Mouse (Mus musculus): Measurements from ENCODE around the gene Tepsin. TPM values are rescaled to one million over a fixed set of nuclear protein-coding genes. Genes with fewer than 3 reads are reported as not detected.

Gene Tepsin
- polyA plus RNA-seq, 1 experiment from 2014 or later, result 7.2 TPM

DNA sequence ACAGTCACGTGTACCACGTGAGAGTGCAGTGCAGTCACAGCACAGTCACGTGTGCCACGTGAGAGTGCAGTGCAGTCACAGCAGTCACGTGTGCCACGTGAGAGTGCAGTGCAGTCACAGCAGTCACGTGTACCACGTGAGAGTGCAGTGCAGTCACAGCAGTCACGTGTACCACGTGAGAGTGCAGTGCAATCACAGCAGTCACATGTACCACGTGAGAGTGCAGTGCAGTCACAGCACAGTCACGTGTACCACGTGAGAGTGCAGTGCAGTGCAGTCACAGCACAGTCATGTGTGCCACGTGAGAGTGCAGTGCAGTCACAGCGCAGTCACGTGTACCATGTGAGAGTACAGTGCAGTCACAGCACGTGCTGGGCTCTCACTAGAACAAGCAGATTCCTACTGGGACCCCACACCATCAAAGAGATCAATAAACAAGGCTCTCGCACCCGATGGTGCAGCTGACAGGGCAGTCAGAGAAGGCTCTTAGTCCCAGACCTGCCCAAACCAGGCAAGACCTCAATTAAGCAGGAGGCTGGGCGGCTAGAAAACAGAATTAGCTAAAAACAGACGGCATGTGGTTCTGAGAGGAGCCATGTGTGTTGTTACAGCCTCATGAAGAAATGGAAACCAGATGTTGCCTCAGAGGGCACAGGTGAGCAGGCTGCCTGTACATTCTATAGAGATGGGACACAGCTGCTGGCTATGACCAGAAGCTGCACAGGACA lies 16.1 kb upstream of the Tepsin start:
- Histone ChIP-seq H3K9ac (ENCODE audit: low read depth, low read length) (no peak overlapping the region), H3K4me3 (ENCODE audit: low read depth, low read length) (no peak overlapping the region), H3K36me3 (ENCODE audit: control insufficient read depth, insufficient read depth) (peaks cover 12% of the 10 kb centered on the region), H3K27ac (ENCODE audit: low read length) (no peak overlapping the region), H3K27me3 (ENCODE audit: control insufficient read depth, insufficient read depth, low read depth, low read length) (no peaks in the 10 kb centered on the region), H3K4me2 (ENCODE audit: low read depth, low read length) (no peak overlapping the region), H3K4me1 (ENCODE audit: control insufficient read depth, low read depth, low read length) (no peaks in the 10 kb centered on the region), H3K9me3 (replicated peaks; ENCODE audit: control insufficient read depth, low read length) (no peaks in the 10 kb centered on the region)
- 85% methylated on average over 21 of the region's 21 CpGs for WGBS (ENCODE audit: insufficient replicate concordance)
- no peak for ATAC-seq (ENCODE audit: low read depth)

DNA sequence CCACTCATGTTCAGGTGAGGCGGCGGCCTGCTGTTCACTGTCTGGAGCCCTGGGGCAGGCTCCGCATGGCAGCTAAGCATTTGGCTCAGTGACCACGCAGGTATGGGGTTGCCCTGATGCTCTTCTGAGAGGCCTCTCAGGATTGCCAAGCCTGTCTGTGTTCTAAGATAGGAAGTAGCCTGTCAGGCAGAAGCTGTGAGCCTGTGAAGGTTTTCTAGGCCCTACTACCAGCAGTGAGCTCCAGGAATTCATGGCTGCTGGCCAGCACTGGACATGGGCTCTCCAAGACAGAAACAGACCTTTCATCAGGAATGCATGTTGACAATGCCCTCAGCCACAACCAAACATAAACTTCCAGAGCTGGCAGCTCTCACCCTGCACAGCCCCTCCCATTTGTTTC lies 13.6 kb upstream of the Tepsin start:
- Histone ChIP-seq H3K9me3 (replicated peaks; ENCODE audit: control insufficient read depth, low read length) (no peaks in the 10 kb centered on the region), H3K4me1 (ENCODE audit: control insufficient read depth, low read depth, low read length) (no peaks in the 10 kb centered on the region), H3K4me3 (ENCODE audit: low read depth, low read length) (no peak overlapping the region), H3K27ac (ENCODE audit: low read length) (no peak overlapping the region), H3K36me3 (ENCODE audit: control insufficient read depth, insufficient read depth) (peaks cover 18% of the 10 kb centered on the region), H3K27me3 (ENCODE audit: control insufficient read depth, insufficient read depth, low read depth, low read length) (no peaks in the 10 kb centered on the region), H3K4me2 (ENCODE audit: low read depth, low read length) (no peak overlapping the region), H3K9ac (ENCODE audit: low read depth, low read length) (no peak overlapping the region)
- 82% methylated on average over 4 of the region's 4 CpGs for WGBS (ENCODE audit: insufficient replicate concordance)
- no peak for ATAC-seq (ENCODE audit: low read depth)

DNA sequence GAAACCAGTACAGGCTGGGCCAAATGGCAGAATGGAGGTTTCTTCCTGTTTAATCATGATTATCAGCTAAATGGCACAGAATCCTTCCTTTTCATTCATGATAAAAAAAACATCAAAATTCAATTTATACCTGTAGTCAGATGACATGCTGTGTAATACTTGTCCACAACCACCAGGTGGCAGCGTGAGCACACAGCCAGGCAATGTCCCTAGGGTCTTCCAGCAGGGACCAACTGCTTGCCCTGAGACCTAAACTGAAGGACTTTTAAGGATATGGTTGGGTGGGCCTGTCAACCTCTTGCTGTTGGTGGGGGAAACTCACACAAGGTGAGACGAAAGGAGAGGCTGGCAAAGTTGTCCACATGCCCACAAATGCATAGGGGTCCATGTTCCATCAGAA lies 12.5 kb upstream of the Tepsin start:
- Histone ChIP-seq H3K27ac (ENCODE audit: low read length) (no peak overlapping the region), H3K9me3 (replicated peaks; ENCODE audit: control insufficient read depth, low read length) (no peaks in the 10 kb centered on the region), H3K9ac (ENCODE audit: low read depth, low read length) (no peak overlapping the region), H3K4me3 (ENCODE audit: low read depth, low read length) (no peak overlapping the region), H3K4me1 (ENCODE audit: control insufficient read depth, low read depth, low read length) (no peaks in the 10 kb centered on the region), H3K4me2 (ENCODE audit: low read depth, low read length) (no peak overlapping the region), H3K27me3 (ENCODE audit: control insufficient read depth, insufficient read depth, low read depth, low read length) (no peaks in the 10 kb centered on the region), H3K36me3 (ENCODE audit: control insufficient read depth, insufficient read depth) (peaks cover 18% of the 10 kb centered on the region)
- WGBS (ENCODE audit: insufficient replicate concordance), result 14% methylated on average over 2 of the region's 2 CpGs
- ATAC-seq (ENCODE audit: low read depth), result no peak

DNA sequence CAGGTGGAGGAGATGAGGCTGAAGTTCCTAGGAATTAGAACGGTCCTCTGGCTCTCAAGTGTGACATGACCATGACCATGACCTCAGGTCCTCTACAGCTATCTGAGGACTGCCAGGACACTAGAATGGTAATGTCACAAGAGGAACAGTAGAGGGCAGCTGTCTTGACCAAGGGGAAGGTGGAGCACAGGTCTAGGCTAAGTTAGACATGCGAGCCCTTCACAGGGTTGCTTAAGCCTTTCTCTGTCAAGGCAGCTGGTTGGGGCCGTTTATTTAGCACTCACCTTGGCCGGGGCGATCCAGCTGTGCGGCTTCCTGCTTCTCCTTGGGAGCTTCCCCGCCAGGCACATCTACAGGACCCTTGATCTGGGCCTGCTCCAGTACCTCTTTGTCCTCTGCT lies 12.0 kb upstream of the Tepsin start:
- 78% methylated on average over 7 of the region's 7 CpGs for WGBS (ENCODE audit: insufficient replicate concordance)
- no peaks in the 10 kb centered on the region for H3K27me3 ChIP-seq (ENCODE audit: control insufficient read depth, insufficient read depth, low read depth, low read length)
- peaks cover 21% of the 10 kb centered on the region for H3K36me3 ChIP-seq (ENCODE audit: control insufficient read depth, insufficient read depth)
- H3K4me2 ChIP-seq (ENCODE audit: low read depth, low read length), result no peak overlapping the region
- no peak overlapping the region for H3K27ac ChIP-seq (ENCODE audit: low read length)
- no peak overlapping the region for H3K9ac ChIP-seq (ENCODE audit: low read depth, low read length)
- no peaks in the 10 kb centered on the region for H3K4me1 ChIP-seq (ENCODE audit: control insufficient read depth, low read depth, low read length)
- H3K9me3 ChIP-seq (replicated peaks; ENCODE audit: control insufficient read depth, low read length), result no peaks in the 10 kb centered on the region
- no peak for ATAC-seq (ENCODE audit: low read depth)
- no peak overlapping the region for H3K4me3 ChIP-seq (ENCODE audit: low read depth, low read length)

DNA sequence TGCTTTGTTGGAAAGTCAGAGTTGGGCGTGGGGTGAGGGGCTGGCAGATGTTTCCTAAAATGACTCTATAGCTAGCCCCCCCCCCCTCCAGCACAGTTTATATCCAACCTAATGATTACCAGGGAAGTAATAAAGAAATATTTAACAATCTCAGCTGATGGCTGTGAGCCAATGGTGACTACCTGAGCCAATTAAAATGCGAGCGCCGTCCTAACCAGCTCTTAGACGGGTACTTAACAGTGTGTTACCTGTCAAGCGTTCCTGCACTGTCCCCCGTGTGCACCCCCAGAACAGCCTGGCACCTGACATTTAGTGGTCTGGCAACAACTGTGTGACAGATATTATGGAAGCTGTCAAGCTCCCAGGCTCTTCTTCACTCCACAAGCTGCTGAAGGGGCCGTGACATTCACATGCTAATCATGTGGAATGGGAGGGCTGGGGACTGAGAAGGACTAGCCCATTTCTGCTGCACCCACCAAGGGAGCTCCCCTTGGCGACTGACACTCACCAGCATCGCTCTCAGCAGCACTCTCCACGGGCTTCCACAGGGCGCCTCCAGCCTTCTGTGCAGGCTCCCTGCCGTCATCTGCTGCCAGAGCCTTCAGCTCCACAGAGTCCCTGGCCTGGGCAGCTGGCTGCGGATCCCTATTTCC lies 11.2 kb upstream of the Tepsin start:
- 78% methylated on average over 14 of the region's 14 CpGs for WGBS (ENCODE audit: insufficient replicate concordance)
- ATAC-seq (ENCODE audit: low read depth), result no peak
- Histone ChIP-seq H3K27me3 (ENCODE audit: control insufficient read depth, insufficient read depth, low read depth, low read length) (no peaks in the 10 kb centered on the region), H3K4me3 (ENCODE audit: low read depth, low read length) (no peak overlapping the region), H3K27ac (ENCODE audit: low read length) (no peak overlapping the region), H3K9me3 (replicated peaks; ENCODE audit: control insufficient read depth, low read length) (no peaks in the 10 kb centered on the region), H3K4me2 (ENCODE audit: low read depth, low read length) (no peak overlapping the region), H3K36me3 (ENCODE audit: control insufficient read depth, insufficient read depth) (peaks cover 26% of the 10 kb centered on the region), H3K4me1 (ENCODE audit: control insufficient read depth, low read depth, low read length) (no peaks in the 10 kb centered on the region), H3K9ac (ENCODE audit: low read depth, low read length) (no peak overlapping the region)

DNA sequence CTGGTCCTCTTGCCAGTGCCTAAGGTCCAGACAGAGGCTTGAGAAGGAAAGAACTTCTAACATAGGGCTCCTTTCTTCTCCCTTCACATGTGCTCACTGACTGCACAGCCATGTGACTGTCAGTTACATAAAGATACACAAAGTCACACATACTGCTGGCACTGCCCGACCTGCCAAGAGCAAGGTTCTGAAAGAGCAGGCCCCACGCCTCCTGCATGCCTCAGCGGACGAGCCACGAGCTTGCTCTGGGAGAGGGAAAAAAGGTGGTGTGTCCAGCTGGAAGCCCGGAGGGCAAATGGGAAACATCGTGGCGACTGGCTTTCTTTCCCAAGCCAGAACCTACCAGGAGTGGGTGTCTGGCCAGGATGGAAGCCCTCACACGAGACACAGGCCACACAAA lies 9.3 kb upstream of the Tepsin start:
- Histone ChIP-seq H3K4me3 (ENCODE audit: low read depth, low read length) (no peak overlapping the region), H3K36me3 (ENCODE audit: control insufficient read depth, insufficient read depth) (peaks cover 28% of the 10 kb centered on the region), H3K9ac (ENCODE audit: low read depth, low read length) (no peak overlapping the region), H3K9me3 (replicated peaks; ENCODE audit: control insufficient read depth, low read length) (no peaks in the 10 kb centered on the region), H3K4me1 (ENCODE audit: control insufficient read depth, low read depth, low read length) (no peaks in the 10 kb centered on the region; the same call in 1 of the 2 replicates), H3K4me2 (ENCODE audit: low read depth, low read length) (no peak overlapping the region), H3K27me3 (ENCODE audit: control insufficient read depth, insufficient read depth, low read depth, low read length) (no peaks in the 10 kb centered on the region), H3K27ac (ENCODE audit: low read length) (no peak overlapping the region)
- ATAC-seq (ENCODE audit: low read depth), result no peak
- 78% methylated on average over 9 of the region's 9 CpGs for WGBS (ENCODE audit: insufficient replicate concordance)

DNA sequence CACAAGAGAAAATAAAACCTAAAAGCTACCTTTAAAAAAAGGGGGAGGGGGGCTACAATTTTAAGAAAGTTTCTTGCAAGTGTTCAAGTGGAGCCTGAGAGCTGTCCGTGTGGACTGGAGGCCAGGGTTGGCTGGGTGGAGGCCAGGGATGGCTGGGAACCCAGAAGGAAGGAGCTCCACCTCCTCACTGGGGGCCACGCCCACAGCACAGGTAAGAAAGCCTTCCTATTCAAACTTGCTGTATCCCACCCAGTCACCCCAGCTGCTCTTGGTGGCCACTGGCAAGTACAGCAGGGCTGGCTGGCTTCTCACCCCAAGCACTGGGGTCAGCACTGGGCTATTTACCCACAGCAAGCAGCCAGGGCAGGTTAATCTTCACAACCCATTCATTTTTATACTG lies 8.5 kb upstream of the Tepsin start:
- Histone ChIP-seq H3K27me3 (ENCODE audit: control insufficient read depth, insufficient read depth, low read depth, low read length) (no peaks in the 10 kb centered on the region), H3K4me2 (ENCODE audit: low read depth, low read length) (no peak overlapping the region), H3K4me3 (ENCODE audit: low read depth, low read length) (no peak overlapping the region), H3K27ac (ENCODE audit: low read length) (no peak overlapping the region), H3K4me1 (ENCODE audit: control insufficient read depth, low read depth, low read length) (no peaks in the 10 kb centered on the region; the same call in 1 of the 2 replicates), H3K9me3 (replicated peaks; ENCODE audit: control insufficient read depth, low read length) (no peaks in the 10 kb centered on the region), H3K36me3 (ENCODE audit: control insufficient read depth, insufficient read depth) (peaks cover 28% of the 10 kb centered on the region), H3K9ac (ENCODE audit: low read depth, low read length) (no peak overlapping the region)
- WGBS (ENCODE audit: insufficient replicate concordance), result 61% methylated on average over 2 of the region's 2 CpGs
- no peak for ATAC-seq (ENCODE audit: low read depth)

DNA sequence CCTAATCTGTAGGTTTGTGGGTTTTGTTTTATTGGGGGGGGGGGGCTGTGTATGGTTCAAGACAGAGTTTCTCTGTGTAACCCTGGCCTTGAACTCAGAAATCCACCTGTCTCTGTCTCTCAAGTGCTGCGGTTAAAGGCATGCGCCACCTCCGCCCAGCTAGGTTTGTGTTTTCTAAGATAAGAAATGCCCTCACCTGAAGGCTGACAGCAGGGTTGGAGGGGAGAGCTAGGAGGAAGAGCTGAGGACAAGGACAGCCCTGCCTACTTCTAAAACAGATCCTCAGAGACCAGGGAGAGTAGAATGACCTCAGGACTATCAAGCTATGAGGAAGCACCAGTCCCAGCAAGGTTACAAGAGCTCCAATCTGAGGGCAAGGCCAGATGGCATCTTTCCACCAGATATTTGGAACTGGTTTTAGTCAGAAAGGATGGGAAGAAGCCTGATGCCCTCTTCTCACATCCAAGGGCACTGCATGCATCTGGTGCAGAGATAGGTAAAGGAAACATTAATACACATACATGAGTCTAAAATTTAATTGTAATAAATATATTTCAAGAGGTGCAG lies 5.0 kb upstream of the Tepsin start:
- peaks cover 23% of the 10 kb centered on the region for H3K36me3 ChIP-seq (ENCODE audit: control insufficient read depth, insufficient read depth)
- H3K9me3 ChIP-seq (replicated peaks; ENCODE audit: control insufficient read depth, low read length), result no peaks in the 10 kb centered on the region
- no peak overlapping the region for H3K4me2 ChIP-seq (ENCODE audit: low read depth, low read length)
- H3K27me3 ChIP-seq (ENCODE audit: control insufficient read depth, insufficient read depth, low read depth, low read length), result no peaks in the 10 kb centered on the region
- no peak overlapping the region for H3K27ac ChIP-seq (ENCODE audit: low read length)
- no peak overlapping the region for H3K9ac ChIP-seq (ENCODE audit: low read depth, low read length)
- no peak for ATAC-seq (ENCODE audit: low read depth)
- peaks cover 10% of the 10 kb centered on the region for H3K4me1 ChIP-seq (ENCODE audit: control insufficient read depth, low read depth, low read length)
- WGBS (ENCODE audit: insufficient replicate concordance), result 34% methylated on average over 3 of the region's 3 CpGs
- no peak overlapping the region for H3K4me3 ChIP-seq (ENCODE audit: low read depth, low read length)

DNA sequence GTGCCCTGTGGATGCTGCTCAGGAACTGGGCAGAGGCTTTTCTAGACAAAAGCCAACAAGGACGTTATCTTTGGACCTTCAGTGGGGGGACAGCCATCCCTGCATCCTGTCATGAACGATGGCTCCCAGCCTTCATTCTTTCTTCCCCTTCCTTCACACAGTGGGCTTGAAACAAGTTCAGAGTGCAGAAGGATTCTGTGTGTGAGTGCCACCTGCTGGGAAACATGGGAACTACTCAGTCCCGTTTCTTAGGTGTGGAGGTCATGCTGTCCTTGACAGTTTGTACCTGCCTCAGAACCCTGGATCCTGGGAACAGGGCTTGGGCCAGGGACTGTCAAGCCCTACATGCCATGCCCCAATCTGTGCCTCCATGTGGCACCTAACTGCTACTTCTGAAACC lies 2.5 kb upstream of the Tepsin start:
- no peak overlapping the region for H3K4me2 ChIP-seq (ENCODE audit: low read depth, low read length)
- no peaks in the 10 kb centered on the region for H3K9me3 ChIP-seq (replicated peaks; ENCODE audit: control insufficient read depth, low read length)
- H3K27me3 ChIP-seq (ENCODE audit: control insufficient read depth, insufficient read depth, low read depth, low read length), result no peaks in the 10 kb centered on the region
- ATAC-seq (ENCODE audit: low read depth), result no peak
- H3K9ac ChIP-seq (ENCODE audit: low read depth, low read length), result no peak overlapping the region
- WGBS (ENCODE audit: insufficient replicate concordance), result 1% methylated on average over 3 of the region's 3 CpGs
- no peak overlapping the region for H3K4me3 ChIP-seq (ENCODE audit: low read depth, low read length)
- peaks cover 19% of the 10 kb centered on the region for H3K4me1 ChIP-seq (ENCODE audit: control insufficient read depth, low read depth, low read length)
- peaks cover 18% of the 10 kb centered on the region for H3K36me3 ChIP-seq (ENCODE audit: control insufficient read depth, insufficient read depth)
- no peak overlapping the region for H3K27ac ChIP-seq (ENCODE audit: low read length)
